Mouse (Mus musculus) pancreas, adult 10 weeks (tissue): Measurements from ENCODE around the gene Runx2. TPM values are rescaled to one million over a fixed set of nuclear protein-coding genes. Genes with fewer than 3 reads are reported as not detected.

Experiments
- polyA plus RNA-seq: library from polyadenylated mRNA; stranded (reverse); fragments of 350-450 nt; fragmentation: Illumina TruSeq; extraction: RNeasy Lipid Tissue Mini Kit (QIAGEN cat#74804); gene quantifications from one replicate; pipeline ENCODE4 v1.2.3, GENCODE M21; 2015; ENCODE audit warnings: low read depth, low replicate concordance; ENCODE audit not compliant: insufficient read depth

Gene Runx2
- not detected for polyA plus RNA-seq

DNA sequence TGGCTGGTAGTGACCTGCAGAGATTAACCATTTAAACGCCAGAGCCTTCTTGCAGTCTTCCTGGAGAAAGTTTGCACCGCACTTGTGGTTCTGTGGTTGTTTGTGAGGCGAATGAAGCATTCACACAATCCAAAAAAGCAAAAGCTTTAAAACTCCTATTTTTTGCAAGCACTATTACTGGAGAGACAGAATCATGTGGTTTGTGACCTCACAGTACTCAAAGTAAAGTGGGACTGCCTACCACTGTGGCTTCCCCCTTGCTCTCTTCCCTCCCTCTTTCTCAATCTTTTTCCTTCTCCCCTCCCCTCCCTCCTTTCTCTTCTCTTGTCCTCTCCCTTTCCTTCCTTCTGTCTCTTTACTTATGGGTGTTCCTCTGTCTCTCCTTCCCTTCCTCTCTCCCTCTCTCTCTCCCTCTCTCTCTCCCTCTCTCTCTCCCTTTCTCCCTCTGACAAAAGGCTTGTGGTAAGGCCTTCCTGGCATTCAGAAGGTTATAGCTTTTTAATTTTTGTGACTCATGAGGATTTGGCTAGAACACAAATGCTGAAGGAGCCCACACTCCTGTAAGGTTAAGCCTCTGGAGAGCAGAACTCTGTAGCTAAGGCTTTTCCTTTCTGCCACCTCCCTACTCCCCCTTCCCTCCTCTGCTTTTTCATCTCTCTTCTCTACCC, at the start of gene Runx2:
Gene Runx2 (minus strand): TSS at position 290 of the 668 bp plus-strand sequence.

DNA sequence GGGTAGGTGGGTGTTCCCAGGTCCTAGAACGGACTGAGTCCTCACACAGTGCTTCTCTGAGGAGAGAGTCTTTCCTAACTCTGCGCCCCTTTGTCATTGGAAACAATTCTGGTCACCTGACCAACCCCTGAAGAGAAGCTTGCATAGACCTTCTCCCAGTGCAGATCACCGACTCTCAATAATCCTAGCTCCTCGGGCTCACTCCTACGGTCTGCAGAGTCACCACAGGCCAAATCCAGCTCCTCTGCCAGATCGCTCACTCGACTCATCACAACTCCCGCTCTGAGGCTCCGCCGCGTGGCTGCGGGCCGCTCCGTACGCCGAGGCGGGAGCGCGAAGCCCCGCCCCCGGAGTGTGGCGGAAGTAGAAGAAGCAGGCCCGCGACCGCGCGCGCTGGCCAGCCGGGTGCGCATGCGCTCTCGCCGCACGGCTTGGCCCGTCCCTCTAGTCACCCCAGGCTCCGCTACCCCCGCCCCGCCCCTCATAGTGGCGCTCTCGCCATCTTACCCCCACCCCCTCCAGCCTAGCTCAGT, 37.8 kb downstream of the Runx2 start, which contains the start of gene Supt3:
Gene Supt3 (plus strand): TSS at position 415 of the 533 bp plus-strand sequence.

Other genes with a start within 250 kb of the Runx2 start
- gene Supt3, start 37.6 kb downstream of the Runx2 start, polyA plus RNA-seq = 3.8 TPM